Mouse (Mus musculus): ENCODE data around the gene Nedd4.

GRCm38 (mm10) chr9:72693081-72693696 is 31.0 kb downstream of the Nedd4 start:
- TF ChIP-seq CTCF (IDR thresholded peaks at IDR 0.05; ENCODE audit: control insufficient read depth, insufficient read depth, insufficient replicate concordance, low read depth, low read length) (no peak), POLR2A (IDR thresholded peaks at IDR 0.05; ENCODE audit: control insufficient read depth, low read depth, low read length) (no peak)
